Mouse (Mus musculus): Measurements from ENCODE around the gene Ikzf3. TPM values are rescaled to one million over a fixed set of nuclear protein-coding genes. Genes with fewer than 3 reads are reported as not detected.

Ikzf3 gene
- total and polyA plus RNA-seq, 2 experiments = 0.37 to 1.1 TPM

GRCm38 (mm10) chr11:98526824-98527461 is 18.9 kb downstream of the Ikzf3 start:
- TF ChIP-seq CTCF (IDR thresholded peaks at IDR 0.05; ENCODE audit: low read depth, low read length) (no peak), POLR2A (IDR thresholded peaks at IDR 0.05; ENCODE audit: extremely low read depth, insufficient read depth, low read length) (no peak)
- DNase-seq (ENCODE audit: extremely low read depth, low read depth, low spot score) = no peak
- WGBS = 77% methylated on average over 10 of the region's 10 CpGs
- H3K27me3 ChIP-seq (ENCODE audit: control insufficient read depth, insufficient read depth, low read length) = peaks cover 2% of the 10 kb centered on the region; the same call in 1 of the 2 replicates
- no peak overlapping the region for H3K27ac ChIP-seq (replicated peaks; ENCODE audit: insufficient read depth, low read depth, low read length)
- H3K9ac ChIP-seq (ENCODE audit: low read depth, low read length) = no peak overlapping the region
- no peak overlapping the region for H3K4me3 ChIP-seq (ENCODE audit: insufficient read depth, low read depth, low read length)
- no peaks in the 10 kb centered on the region for H3K4me1 ChIP-seq (ENCODE audit: control insufficient read depth, insufficient read depth, low read length)
- no peaks in the 10 kb centered on the region for H3K79me2 ChIP-seq (ENCODE audit: control insufficient read depth, insufficient read depth, low read length)
- no peaks in the 10 kb centered on the region for H3K36me3 ChIP-seq (ENCODE audit: control insufficient read depth, insufficient read depth, low read length)

GRCm38 (mm10) chr11:98525140-98525539 is 20.7 kb downstream of the Ikzf3 start:
- Histone ChIP-seq H3K27me3 (ENCODE audit: control insufficient read depth, insufficient read depth, low read length) (peaks cover 2% of the 10 kb centered on the region; the same call in 1 of the 2 replicates), H3K27ac (replicated peaks; ENCODE audit: insufficient read depth, low read depth, low read length) (no peak overlapping the region), H3K79me2 (ENCODE audit: control insufficient read depth, insufficient read depth, low read length) (no peaks in the 10 kb centered on the region), H3K36me3 (ENCODE audit: control insufficient read depth, insufficient read depth, low read length) (no peaks in the 10 kb centered on the region), H3K9ac (ENCODE audit: low read depth, low read length) (no peak overlapping the region), H3K4me3 (ENCODE audit: insufficient read depth, low read depth, low read length) (no peak overlapping the region), H3K4me1 (ENCODE audit: control insufficient read depth, insufficient read depth, low read length) (no peaks in the 10 kb centered on the region)
- TF ChIP-seq CTCF (IDR thresholded peaks at IDR 0.05; ENCODE audit: low read depth, low read length) = no peak
- TF ChIP-seq POLR2A (IDR thresholded peaks at IDR 0.05; ENCODE audit: extremely low read depth, insufficient read depth, low read length) = no peak
- WGBS = 24% methylated on average over 4 of the region's 4 CpGs
- no peak for DNase-seq (ENCODE audit: extremely low read depth, low read depth, low spot score)

GRCm38 (mm10) chr11:98520468-98520867 is 25.4 kb downstream of the Ikzf3 start:
- no peak for DNase-seq (ENCODE audit: extremely low read depth, low read depth, low spot score)
- WGBS = 42% methylated on average over 10 of the region's 10 CpGs

GRCm38 (mm10) chr11:98513356-98513936 is 32.4 kb downstream of the Ikzf3 start:
- Histone ChIP-seq H3K79me2 (ENCODE audit: control insufficient read depth, insufficient read depth, low read length) (no peaks in the 10 kb centered on the region), H3K4me1 (ENCODE audit: control insufficient read depth, insufficient read depth, low read length) (no peaks in the 10 kb centered on the region), H3K36me3 (ENCODE audit: control insufficient read depth, insufficient read depth, low read length) (no peaks in the 10 kb centered on the region), H3K27ac (replicated peaks; ENCODE audit: insufficient read depth, low read depth, low read length) (no peak overlapping the region), H3K27me3 (ENCODE audit: control insufficient read depth, insufficient read depth, low read length) (no peaks in the 10 kb centered on the region), H3K4me3 (ENCODE audit: insufficient read depth, low read depth, low read length) (no peak overlapping the region), H3K9ac (ENCODE audit: low read depth, low read length) (no peak overlapping the region)
- no peak for DNase-seq (ENCODE audit: extremely low read depth, low read depth, low spot score)
- TF ChIP-seq POLR2A (IDR thresholded peaks at IDR 0.05; ENCODE audit: extremely low read depth, insufficient read depth, low read length) = no peak
- TF ChIP-seq CTCF (IDR thresholded peaks at IDR 0.05; ENCODE audit: low read depth, low read length) = no peak
- WGBS = 69% methylated on average over 6 of the region's 6 CpGs

More at GRCm38 (mm10) chr11:98520468-98520867, 25.4 kb downstream of the Ikzf3 start:
- Histone ChIP-seq H3K27ac (replicated peaks; ENCODE audit: insufficient read depth, low read depth, low read length) (no peak overlapping the region), H3K4me1 (ENCODE audit: control insufficient read depth, insufficient read depth, low read length) (no peaks in the 10 kb centered on the region), H3K27me3 (ENCODE audit: control insufficient read depth, insufficient read depth, low read length) (no peaks in the 10 kb centered on the region), H3K9ac (ENCODE audit: low read depth, low read length) (no peak overlapping the region), H3K79me2 (ENCODE audit: control insufficient read depth, insufficient read depth, low read length) (no peaks in the 10 kb centered on the region), H3K36me3 (ENCODE audit: control insufficient read depth, insufficient read depth, low read length) (no peaks in the 10 kb centered on the region), H3K4me3 (ENCODE audit: insufficient read depth, low read depth, low read length) (no peak overlapping the region)
- TF ChIP-seq CTCF (IDR thresholded peaks at IDR 0.05; ENCODE audit: low read depth, low read length) = no peak
- no peak for TF ChIP-seq POLR2A (IDR thresholded peaks at IDR 0.05; ENCODE audit: extremely low read depth, insufficient read depth, low read length)

GRCm38 (mm10) chr11:98512881-98513280 is 33.0 kb downstream of the Ikzf3 start:
- 85% methylated on average over 13 of the region's 13 CpGs for WGBS
- no peaks in the 10 kb centered on the region for H3K79me2 ChIP-seq (ENCODE audit: control insufficient read depth, insufficient read depth, low read length)
- H3K27me3 ChIP-seq (ENCODE audit: control insufficient read depth, insufficient read depth, low read length) = no peaks in the 10 kb centered on the region
- TF ChIP-seq POLR2A (IDR thresholded peaks at IDR 0.05; ENCODE audit: extremely low read depth, insufficient read depth, low read length) (no peak), CTCF (IDR thresholded peaks at IDR 0.05; ENCODE audit: low read depth, low read length) (no peak)
- H3K36me3 ChIP-seq (ENCODE audit: control insufficient read depth, insufficient read depth, low read length) = no peaks in the 10 kb centered on the region
- no peaks in the 10 kb centered on the region for H3K4me1 ChIP-seq (ENCODE audit: control insufficient read depth, insufficient read depth, low read length)
- DNase-seq (ENCODE audit: extremely low read depth, low read depth, low spot score) = no peak
- H3K9ac ChIP-seq (ENCODE audit: low read depth, low read length) = no peak overlapping the region
- no peak overlapping the region for H3K27ac ChIP-seq (replicated peaks; ENCODE audit: insufficient read depth, low read depth, low read length)
- H3K4me3 ChIP-seq (ENCODE audit: insufficient read depth, low read depth, low read length) = no peak overlapping the region

- H3K27ac ChIP-seq (replicated peaks; ENCODE audit: insufficient read depth, low read depth, low read length) = no peak overlapping the region
These were observed 35.7 kb downstream of the Ikzf3 start for GRCm38 (mm10) chr11:98510125-98510524.

More at GRCm38 (mm10) chr11:98510125-98510524, 35.7 kb downstream of the Ikzf3 start:
- peak; percentile 1 for DNase-seq (ENCODE audit: extremely low read depth, low read depth, low spot score)
- Histone ChIP-seq H3K4me1 (ENCODE audit: control insufficient read depth, insufficient read depth, low read length) (no peaks in the 10 kb centered on the region), H3K4me3 (ENCODE audit: insufficient read depth, low read depth, low read length) (no peak overlapping the region), H3K27me3 (ENCODE audit: control insufficient read depth, insufficient read depth, low read length) (no peaks in the 10 kb centered on the region), H3K36me3 (ENCODE audit: control insufficient read depth, insufficient read depth, low read length) (no peaks in the 10 kb centered on the region), H3K79me2 (ENCODE audit: control insufficient read depth, insufficient read depth, low read length) (no peaks in the 10 kb centered on the region), H3K9ac (ENCODE audit: low read depth, low read length) (no peak overlapping the region)
- WGBS = 81% methylated on average over 8 of the region's 8 CpGs
- TF ChIP-seq POLR2A (IDR thresholded peaks at IDR 0.05; ENCODE audit: extremely low read depth, insufficient read depth, low read length) (no peak), CTCF (IDR thresholded peaks at IDR 0.05; ENCODE audit: low read depth, low read length) (no peak)
